In genomic region chr6:46197298-46197697, GRCm38 (mm10) we compare ENCODE assay signal across 12 mouse cellular contexts.
"Had no signal": no experiment of that assay in that cellular context is flagged by ENCODE, and none has a peak within 500 bp of the region (broad histone marks: within the 10 kb centered on the region; RNA-seq: fewer than 3 reads in every experiment).

No protein-coding gene starts in this region.

- DNase-seq: retina, postnatal 1 day; right cerebral cortex, adult 18-20 months; right cerebral cortex, postnatal 14 days; right cerebral cortex, postnatal 25 days; right cerebral cortex, postnatal 4 days; spleen, adult 18-20 months; thymus, adult 18-20 months; thymus, adult 2 months; thymus, postnatal 14 days; thymus, postnatal 25 days; thymus, postnatal 36 days; thymus, postnatal 4 days had no signal
